Mouse (Mus musculus): ENCODE measurements around the gene Tanc1. TPM values are rescaled to one million over a fixed set of nuclear protein-coding genes. Genes with fewer than 3 reads are reported as not detected.

Tanc1 gene
- polyA plus RNA-seq, 1 experiment from 2014 or later: 33.0 TPM

DNA sequence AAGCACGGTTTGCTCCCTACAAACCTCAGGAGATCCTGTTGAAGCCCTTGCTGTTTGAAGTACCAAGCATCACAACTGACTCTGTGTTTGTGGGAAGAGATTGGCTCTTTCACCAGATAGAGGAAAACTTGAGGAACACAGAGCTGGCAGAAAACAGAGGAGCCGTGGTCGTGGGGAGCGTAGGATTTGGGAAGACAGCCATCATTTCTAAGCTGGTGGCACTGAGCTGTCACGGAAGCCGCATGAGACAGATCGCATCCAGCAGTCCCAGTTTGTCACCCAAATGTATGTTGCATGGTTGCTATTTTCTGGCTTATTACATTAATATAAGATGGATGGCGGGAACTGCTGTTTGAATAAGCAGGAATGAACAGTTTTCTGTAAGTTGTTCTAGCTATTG lies 179.8 kb downstream of the Tanc1 start:
- no peak overlapping the region for H3K9ac ChIP-seq (ENCODE audit: low read length)
- no peaks in the 10 kb centered on the region for H3K9me3 ChIP-seq (replicated peaks; ENCODE audit: control insufficient read depth, low read length)
- no peaks in the 10 kb centered on the region for H3K4me1 ChIP-seq (ENCODE audit: control insufficient read depth, insufficient read depth, low read length)
- H3K4me2 ChIP-seq (ENCODE audit: low read depth, low read length): no peak overlapping the region
- no peak for ATAC-seq (ENCODE audit: insufficient read depth, low FRiP score)
- no peak overlapping the region for H3K4me3 ChIP-seq (replicated peaks; ENCODE audit: low read length)
- no peak overlapping the region for H3K27ac ChIP-seq (ENCODE audit: low read length)
- H3K36me3 ChIP-seq (ENCODE audit: control insufficient read depth, insufficient read depth, low read length): peaks cover 16% of the 10 kb centered on the region
- no peaks in the 10 kb centered on the region for H3K27me3 ChIP-seq (ENCODE audit: control insufficient read depth, insufficient read depth, low read length)
- 87% methylated on average over 8 of the region's 8 CpGs for WGBS

DNA sequence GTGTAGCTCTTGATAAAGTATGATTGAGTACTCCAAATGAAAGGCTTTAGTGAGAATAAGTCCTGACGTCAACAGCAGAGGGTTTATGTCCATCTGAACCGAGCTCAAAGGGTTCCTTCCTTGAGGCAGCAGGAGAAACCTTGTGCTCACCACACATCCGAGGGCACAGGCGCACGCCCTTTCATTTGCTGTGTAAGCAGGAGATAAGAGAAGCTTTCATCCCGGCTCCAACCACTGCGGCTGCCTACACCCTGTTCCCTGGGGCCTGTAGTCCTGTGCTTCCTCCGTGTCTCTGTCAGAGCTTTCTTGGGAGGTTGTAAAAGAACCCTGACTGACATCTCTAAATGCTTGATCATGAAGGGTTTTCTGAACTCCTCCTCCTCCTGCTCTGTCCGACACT lies 181.5 kb downstream of the Tanc1 start:
- H3K27ac ChIP-seq (ENCODE audit: low read length): no peak overlapping the region
- H3K9me3 ChIP-seq (replicated peaks; ENCODE audit: control insufficient read depth, low read length): no peaks in the 10 kb centered on the region
- no peak overlapping the region for H3K9ac ChIP-seq (ENCODE audit: low read length)
- ATAC-seq (ENCODE audit: insufficient read depth, low FRiP score): no peak
- H3K4me2 ChIP-seq (ENCODE audit: low read depth, low read length): no peak overlapping the region
- H3K4me3 ChIP-seq (replicated peaks; ENCODE audit: low read length): no peak overlapping the region
- no peaks in the 10 kb centered on the region for H3K27me3 ChIP-seq (ENCODE audit: control insufficient read depth, insufficient read depth, low read length)
- H3K4me1 ChIP-seq (ENCODE audit: control insufficient read depth, insufficient read depth, low read length): no peaks in the 10 kb centered on the region
- WGBS: 48% methylated on average over 9 of the region's 9 CpGs
- H3K36me3 ChIP-seq (ENCODE audit: control insufficient read depth, insufficient read depth, low read length): peaks cover 15% of the 10 kb centered on the region

DNA sequence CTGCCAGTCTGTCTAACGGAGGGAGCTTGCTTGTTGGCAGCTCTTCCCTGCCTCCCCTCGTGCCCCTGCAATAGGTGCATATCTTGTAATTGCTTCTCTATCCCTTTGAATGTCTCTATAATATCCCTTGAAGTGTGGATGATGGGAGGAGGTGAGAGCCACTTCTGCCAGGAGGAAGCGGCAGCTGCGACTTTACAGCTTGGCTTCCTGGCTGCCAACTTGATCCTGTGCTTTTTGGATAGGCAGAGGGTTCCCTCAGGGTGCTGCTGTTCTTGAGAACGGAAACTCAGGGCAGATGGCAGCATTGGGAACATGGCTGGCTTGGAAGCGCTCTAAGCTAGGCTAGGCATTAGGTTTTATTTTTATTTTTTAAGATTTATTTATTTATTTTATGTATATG lies 183.0 kb downstream of the Tanc1 start:
- ATAC-seq (ENCODE audit: insufficient read depth, low FRiP score): no peak
- Histone ChIP-seq H3K36me3 (ENCODE audit: control insufficient read depth, insufficient read depth, low read length) (peaks cover 18% of the 10 kb centered on the region), H3K27ac (ENCODE audit: low read length) (no peak overlapping the region), H3K4me3 (replicated peaks; ENCODE audit: low read length) (no peak overlapping the region), H3K4me2 (ENCODE audit: low read depth, low read length) (no peak overlapping the region), H3K9me3 (replicated peaks; ENCODE audit: control insufficient read depth, low read length) (no peaks in the 10 kb centered on the region), H3K9ac (ENCODE audit: low read length) (no peak overlapping the region), H3K4me1 (ENCODE audit: control insufficient read depth, insufficient read depth, low read length) (no peaks in the 10 kb centered on the region), H3K27me3 (ENCODE audit: control insufficient read depth, insufficient read depth, low read length) (no peaks in the 10 kb centered on the region)
- 92% methylated on average over 6 of the region's 6 CpGs for WGBS

DNA sequence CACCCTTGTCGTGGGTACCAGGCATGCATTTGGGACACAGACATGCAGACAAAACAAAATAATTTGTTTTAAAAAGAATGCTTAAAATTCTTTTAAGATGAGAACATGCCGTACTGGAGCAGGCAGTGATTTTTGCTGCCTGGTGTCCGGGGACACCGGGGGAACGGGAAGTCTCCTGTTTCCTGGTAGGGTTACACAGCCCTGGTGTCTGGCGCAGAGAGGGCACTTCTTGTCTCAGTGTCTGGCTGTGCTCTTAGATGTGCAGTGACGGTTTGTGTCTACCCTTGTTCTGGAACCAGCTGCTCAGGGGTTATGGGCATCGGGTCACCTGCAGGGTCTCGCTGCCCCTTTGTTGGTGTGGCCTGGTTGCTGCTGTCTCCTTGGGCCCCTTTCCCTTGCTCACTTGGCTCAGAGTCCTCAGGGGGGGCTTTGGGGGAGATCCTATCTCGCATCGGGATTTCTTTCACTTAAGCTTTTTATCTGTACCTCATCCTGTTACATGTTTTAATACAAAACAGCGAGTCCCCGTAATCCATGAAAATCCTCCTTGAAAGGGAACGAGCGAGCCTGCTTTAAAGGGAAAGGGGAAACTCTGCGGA lies 187.2 kb downstream of the Tanc1 start:
- Histone ChIP-seq H3K9me3 (replicated peaks; ENCODE audit: control insufficient read depth, low read length) (no peaks in the 10 kb centered on the region), H3K27ac (ENCODE audit: low read length) (no peak overlapping the region), H3K4me2 (ENCODE audit: low read depth, low read length) (no peak overlapping the region), H3K4me3 (replicated peaks; ENCODE audit: low read length) (no peak overlapping the region), H3K4me1 (ENCODE audit: control insufficient read depth, insufficient read depth, low read length) (no peaks in the 10 kb centered on the region), H3K9ac (ENCODE audit: low read length) (no peak overlapping the region), H3K27me3 (ENCODE audit: control insufficient read depth, insufficient read depth, low read length) (no peaks in the 10 kb centered on the region), H3K36me3 (ENCODE audit: control insufficient read depth, insufficient read depth, low read length) (peaks cover 17% of the 10 kb centered on the region)
- no peak for ATAC-seq (ENCODE audit: insufficient read depth, low FRiP score)
- 78% methylated on average over 16 of the region's 16 CpGs for WGBS

DNA sequence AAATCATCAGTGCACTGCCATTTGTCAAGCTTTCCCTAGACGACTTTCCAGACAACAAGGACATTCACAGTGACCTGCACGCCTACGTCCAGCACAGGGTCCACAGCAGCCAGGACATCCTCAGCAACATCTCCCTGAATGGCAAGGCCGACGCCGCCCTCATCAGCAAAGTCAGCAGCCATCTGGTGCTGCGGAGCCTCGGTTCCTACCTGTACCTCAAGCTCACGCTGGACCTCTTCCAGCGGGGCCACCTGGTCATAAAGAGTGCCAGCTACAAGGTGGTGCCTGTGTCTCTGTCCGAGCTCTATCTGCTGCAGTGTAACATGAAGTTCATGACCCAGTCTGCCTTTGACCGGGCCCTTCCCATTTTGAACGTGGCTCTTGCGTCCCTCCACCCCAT lies 187.7 kb downstream of the Tanc1 start:
- no peak overlapping the region for H3K4me3 ChIP-seq (replicated peaks; ENCODE audit: low read length)
- no peak overlapping the region for H3K4me2 ChIP-seq (ENCODE audit: low read depth, low read length)
- H3K4me1 ChIP-seq (ENCODE audit: control insufficient read depth, insufficient read depth, low read length): no peaks in the 10 kb centered on the region
- no peak for ATAC-seq (ENCODE audit: insufficient read depth, low FRiP score)
- H3K27me3 ChIP-seq (ENCODE audit: control insufficient read depth, insufficient read depth, low read length): no peaks in the 10 kb centered on the region
- peaks cover 12% of the 10 kb centered on the region for H3K36me3 ChIP-seq (ENCODE audit: control insufficient read depth, insufficient read depth, low read length)
- H3K9ac ChIP-seq (ENCODE audit: low read length): no peak overlapping the region
- 77% methylated on average over 14 of the region's 14 CpGs for WGBS
- H3K9me3 ChIP-seq (replicated peaks; ENCODE audit: control insufficient read depth, low read length): no peaks in the 10 kb centered on the region
- H3K27ac ChIP-seq (ENCODE audit: low read length): no peak overlapping the region

DNA sequence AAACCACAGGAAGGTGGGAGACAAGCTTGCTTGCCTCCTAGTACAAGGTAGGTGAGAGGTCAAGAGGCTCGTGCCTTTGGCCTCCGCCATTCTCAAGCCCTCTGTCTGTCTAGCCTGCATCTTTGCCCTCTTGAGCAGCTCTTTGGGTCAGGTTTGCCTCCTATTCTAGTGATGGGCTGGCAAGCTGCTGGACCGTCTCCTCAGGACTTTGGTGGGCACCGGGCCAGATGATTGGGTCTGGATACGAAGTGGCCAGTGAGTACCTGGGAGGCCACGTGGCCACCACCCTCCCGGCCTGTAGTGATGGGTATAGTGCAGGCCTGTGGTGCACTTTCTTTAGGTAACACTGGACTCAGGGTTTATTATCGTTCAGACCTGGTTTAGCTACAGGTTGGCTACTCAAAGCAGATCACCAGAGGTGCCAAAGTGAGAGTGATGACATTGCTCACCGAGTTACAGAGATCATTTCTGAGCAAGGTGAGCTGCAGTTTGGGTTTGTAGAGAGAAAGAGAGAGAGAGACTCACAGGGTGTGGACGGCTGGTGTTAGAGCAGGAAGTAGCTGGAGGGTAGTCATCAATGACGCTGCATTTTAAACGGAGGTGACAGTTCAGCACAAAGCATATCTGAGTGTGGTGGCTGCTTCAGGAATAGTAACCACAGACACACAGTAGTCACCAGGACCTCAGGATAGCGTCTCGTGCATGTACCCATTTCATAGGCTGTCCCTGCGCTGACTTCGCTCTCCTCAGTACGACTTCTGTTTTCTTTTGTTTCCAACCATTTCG lies 188.8 kb downstream of the Tanc1 start:
- WGBS: 90% methylated on average over 18 of the region's 18 CpGs
- H3K4me2 ChIP-seq (ENCODE audit: low read depth, low read length): no peak overlapping the region
- H3K36me3 ChIP-seq (ENCODE audit: control insufficient read depth, insufficient read depth, low read length): peaks cover 10% of the 10 kb centered on the region
- H3K27me3 ChIP-seq (ENCODE audit: control insufficient read depth, insufficient read depth, low read length): no peaks in the 10 kb centered on the region
- H3K9ac ChIP-seq (ENCODE audit: low read length): no peak overlapping the region
- ATAC-seq (ENCODE audit: insufficient read depth, low FRiP score): no peak; the same call in 1 of the 2 replicates
- H3K4me1 ChIP-seq (ENCODE audit: control insufficient read depth, insufficient read depth, low read length): no peaks in the 10 kb centered on the region
- H3K27ac ChIP-seq (ENCODE audit: low read length): no peak overlapping the region
- H3K4me3 ChIP-seq (replicated peaks; ENCODE audit: low read length): no peak overlapping the region
- H3K9me3 ChIP-seq (replicated peaks; ENCODE audit: control insufficient read depth, low read length): no peaks in the 10 kb centered on the region

DNA sequence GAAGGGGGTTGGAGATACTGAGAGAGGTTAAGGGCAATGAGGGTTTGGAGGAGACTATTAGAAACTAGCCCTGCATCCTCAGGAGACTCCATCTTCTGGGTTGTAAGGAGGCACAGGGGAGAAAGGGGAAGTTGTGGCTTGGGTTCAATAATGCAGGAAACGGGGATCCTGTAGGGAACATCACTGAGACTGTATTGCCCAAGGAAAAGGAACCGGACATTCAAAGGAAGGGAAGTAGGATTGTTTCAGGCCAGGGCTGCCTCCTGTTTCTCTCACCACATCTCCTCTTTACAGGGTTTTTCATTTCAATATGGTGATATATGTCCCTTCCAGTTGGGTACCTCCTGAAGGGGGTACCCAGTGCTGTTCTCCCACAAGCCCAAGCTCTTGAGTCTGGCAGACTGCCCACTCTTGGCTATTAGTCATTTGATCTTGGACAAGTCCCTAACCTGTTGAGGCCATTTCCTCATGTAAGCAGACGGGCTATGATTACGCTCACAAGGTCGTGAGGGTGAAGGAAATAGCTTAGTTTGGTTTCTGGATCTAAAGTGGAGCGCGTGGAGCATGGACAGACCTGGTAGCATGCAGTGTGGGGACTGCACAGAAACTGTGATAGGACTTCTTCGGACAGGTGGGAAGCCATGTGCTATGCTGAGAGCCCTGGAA lies 191.0 kb downstream of the Tanc1 start:
- no peak for ATAC-seq (ENCODE audit: insufficient read depth, low FRiP score)
- no peaks in the 10 kb centered on the region for H3K27me3 ChIP-seq (ENCODE audit: control insufficient read depth, insufficient read depth, low read length)
- H3K9ac ChIP-seq (ENCODE audit: low read length): no peak overlapping the region
- no peaks in the 10 kb centered on the region for H3K4me1 ChIP-seq (ENCODE audit: control insufficient read depth, insufficient read depth, low read length)
- no peak overlapping the region for H3K4me3 ChIP-seq (replicated peaks; ENCODE audit: low read length)
- peaks cover 10% of the 10 kb centered on the region for H3K36me3 ChIP-seq (ENCODE audit: control insufficient read depth, insufficient read depth, low read length)
- no peaks in the 10 kb centered on the region for H3K9me3 ChIP-seq (replicated peaks; ENCODE audit: control insufficient read depth, low read length)
- no peak overlapping the region for H3K4me2 ChIP-seq (ENCODE audit: low read depth, low read length)
- no peak overlapping the region for H3K27ac ChIP-seq (ENCODE audit: low read length)
- 62% methylated on average over 8 of the region's 8 CpGs for WGBS

DNA sequence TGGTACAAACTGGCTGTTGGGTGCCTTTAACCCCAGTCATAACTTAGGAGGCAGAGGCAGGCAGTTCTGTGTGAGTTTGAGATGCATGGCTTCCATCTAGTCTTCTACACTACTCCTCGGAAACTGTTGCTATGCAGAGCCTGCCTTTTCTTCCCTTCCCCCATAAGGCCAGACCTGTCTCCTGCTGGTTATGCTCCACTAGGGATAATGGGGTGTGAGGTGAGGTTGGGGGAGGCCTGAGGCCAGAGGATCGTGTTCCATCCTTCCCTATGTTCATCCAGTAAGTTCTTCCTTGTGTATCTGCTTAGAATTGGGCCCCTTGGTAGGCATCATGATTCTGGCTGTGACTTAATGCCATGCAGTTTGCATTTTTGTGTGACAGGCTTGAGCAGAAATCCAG lies 193.8 kb downstream of the Tanc1 start:
- 67% methylated on average over 2 of the region's 2 CpGs for WGBS

DNA sequence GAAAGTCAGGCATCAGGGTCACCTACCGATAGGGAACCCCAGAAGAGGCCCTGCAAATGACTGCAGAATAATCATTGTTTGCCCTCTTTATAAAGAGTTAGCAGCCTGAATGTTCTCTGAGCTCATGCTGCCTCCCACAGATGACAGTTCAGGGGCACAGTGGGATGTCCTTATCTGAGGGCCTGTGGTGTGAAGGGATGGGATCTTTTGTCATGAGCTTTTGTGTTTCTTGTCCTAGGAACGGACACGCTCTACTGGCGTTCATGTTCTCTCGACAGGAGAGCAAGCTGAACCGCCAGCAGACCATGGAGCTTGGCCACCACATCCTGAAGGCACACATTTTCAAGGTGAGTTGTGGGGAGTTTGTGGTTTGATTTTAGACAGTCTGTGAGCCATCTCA lies 194.2 kb downstream of the Tanc1 start:
- Histone ChIP-seq H3K27ac (ENCODE audit: low read length) (no peak overlapping the region), H3K4me2 (ENCODE audit: low read depth, low read length) (no peak overlapping the region), H3K4me3 (replicated peaks; ENCODE audit: low read length) (no peak overlapping the region), H3K9ac (ENCODE audit: low read length) (no peak overlapping the region), H3K4me1 (ENCODE audit: control insufficient read depth, insufficient read depth, low read length) (no peaks in the 10 kb centered on the region), H3K27me3 (ENCODE audit: control insufficient read depth, insufficient read depth, low read length) (no peaks in the 10 kb centered on the region), H3K9me3 (replicated peaks; ENCODE audit: control insufficient read depth, low read length) (no peaks in the 10 kb centered on the region), H3K36me3 (ENCODE audit: control insufficient read depth, insufficient read depth, low read length) (peaks cover 4% of the 10 kb centered on the region; the same call in 1 of the 2 replicates)
- ATAC-seq (ENCODE audit: insufficient read depth, low FRiP score): no peak
- WGBS: 83% methylated on average over 6 of the region's 6 CpGs

More for the DNA sequence above, 193.8 kb downstream of the Tanc1 start:
- H3K27ac ChIP-seq (ENCODE audit: low read length): no peak overlapping the region
- peaks cover 4% of the 10 kb centered on the region; the same call in 1 of the 2 replicates for H3K36me3 ChIP-seq (ENCODE audit: control insufficient read depth, insufficient read depth, low read length)
- H3K9me3 ChIP-seq (replicated peaks; ENCODE audit: control insufficient read depth, low read length): no peaks in the 10 kb centered on the region
- no peaks in the 10 kb centered on the region for H3K27me3 ChIP-seq (ENCODE audit: control insufficient read depth, insufficient read depth, low read length)
- no peak overlapping the region for H3K9ac ChIP-seq (ENCODE audit: low read length)
- ATAC-seq (ENCODE audit: insufficient read depth, low FRiP score): no peak
- H3K4me3 ChIP-seq (replicated peaks; ENCODE audit: low read length): no peak overlapping the region
- no peaks in the 10 kb centered on the region for H3K4me1 ChIP-seq (ENCODE audit: control insufficient read depth, insufficient read depth, low read length)
- H3K4me2 ChIP-seq (ENCODE audit: low read depth, low read length): no peak overlapping the region
